Mouse (Mus musculus): ENCODE measurements around the gene Gm42715. TPM values are rescaled to one million over a fixed set of nuclear protein-coding genes. Genes with fewer than 3 reads are reported as not detected.
A peak's percentile ranks its signal among the peaks of the same experiment; 100 is the strongest.

Gm42715 gene
- polyA plus RNA-seq, 1 experiment from 2014 or later: 6.4 TPM

DNA sequence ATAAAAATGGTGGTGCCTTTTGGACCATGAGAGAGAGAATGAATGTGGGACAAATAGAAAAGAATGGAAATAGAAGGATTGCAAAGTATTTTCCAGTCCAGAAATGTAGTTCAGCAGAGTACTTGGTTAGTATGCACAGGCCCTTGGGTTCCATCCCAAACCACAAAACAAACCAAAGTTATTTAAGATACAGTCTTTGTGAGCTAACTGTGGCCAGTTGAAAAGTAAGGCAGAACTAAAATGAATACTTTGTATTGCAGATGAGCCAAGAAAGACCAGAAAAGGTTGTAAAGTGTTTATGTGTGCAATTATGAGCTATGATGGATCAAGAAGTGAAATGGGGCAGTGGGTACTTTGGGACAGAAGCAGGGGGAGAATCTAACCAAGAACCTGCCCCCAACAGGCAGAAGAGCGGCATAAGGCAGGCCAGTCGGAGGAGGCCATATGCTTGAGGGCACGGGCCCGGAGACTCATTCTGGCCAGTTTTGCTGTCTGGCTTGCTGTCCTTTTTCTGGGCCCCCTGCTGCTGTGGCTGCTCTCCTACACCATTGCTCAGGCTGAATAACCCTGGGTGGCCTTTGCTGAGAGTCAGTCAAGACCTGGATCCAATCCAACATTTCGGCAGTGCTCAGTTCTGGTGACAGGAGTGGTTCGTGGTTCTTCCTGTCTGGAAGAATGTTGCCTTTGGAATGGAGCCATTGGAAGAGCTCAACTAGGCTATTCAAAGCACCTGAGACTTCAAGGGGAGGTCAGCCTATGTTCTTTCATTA lies 45.2 kb downstream of the Gm42715 start:
- Histone ChIP-seq H3K4me3 (ENCODE audit: low read depth, low read length) (no peak overlapping the region), H3K9me3 (ENCODE audit: control insufficient read depth, low read length) (no peaks in the 10 kb centered on the region), H3K27ac (replicated peaks) (no peak overlapping the region), H3K27me3 (ENCODE audit: control insufficient read depth, insufficient read depth, low read length) (no peaks in the 10 kb centered on the region), H3K4me2 (replicated peaks; ENCODE audit: low read depth) (no peak overlapping the region), H3K9ac (ENCODE audit: low read length) (no peak overlapping the region), H3K4me1 (replicated peaks; ENCODE audit: control insufficient read depth, insufficient read depth) (no peaks in the 10 kb centered on the region), H3K36me3 (ENCODE audit: control insufficient read depth, insufficient read depth, low read length) (peaks cover 14% of the 10 kb centered on the region)
- WGBS: 69% methylated on average over 6 of the region's 6 CpGs
- no peak for DNase-seq (ENCODE audit: low spot score)
- ATAC-seq (ENCODE audit: low FRiP score, low TSS enrichment): no peak
- TF ChIP-seq EP300 (optimal IDR thresholded peaks at IDR 0.05) (no peak), CTCF (IDR thresholded peaks at IDR 0.05; ENCODE audit: low read depth) (no peak)

DNA sequence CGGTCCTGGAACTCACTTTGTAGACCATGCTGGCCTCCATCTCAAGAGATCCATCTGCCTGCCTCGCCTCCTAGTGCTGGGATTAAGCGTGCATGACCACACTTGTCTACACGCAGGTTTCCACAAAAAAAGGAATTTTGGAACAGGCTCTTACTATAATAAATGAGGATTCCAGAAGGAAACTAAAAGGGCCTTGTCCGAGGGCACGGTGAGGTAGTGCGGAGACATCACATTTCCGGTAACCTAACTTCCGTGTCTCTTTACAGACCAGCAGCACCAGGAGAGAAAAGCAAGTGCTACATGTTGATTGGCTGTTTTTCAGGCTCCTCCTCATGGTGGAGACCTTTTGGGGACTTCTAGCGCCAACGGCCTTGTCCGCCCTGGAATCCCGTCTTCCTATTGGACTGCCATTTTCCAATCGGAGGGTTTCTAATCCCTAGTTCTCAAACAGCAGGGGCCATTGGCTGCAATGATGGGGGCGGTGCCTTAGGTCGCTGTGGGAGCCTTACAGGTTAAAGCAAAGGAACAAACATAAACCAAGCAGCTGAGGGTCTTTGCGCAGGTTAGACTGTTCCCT lies 53.6 kb downstream of the Gm42715 start, which contains the start of gene Phkg2:
Gene Phkg2 (plus strand): TSS at position 446 of the 577 bp plus-strand sequence.
- TF ChIP-seq CTCF (IDR thresholded peaks at IDR 0.05; ENCODE audit: low read depth): 0 out of 2 replicates have a peak, but pooled peaks have one; percentile 3
- TF ChIP-seq EP300 (optimal IDR thresholded peaks at IDR 0.05): no peak
- Histone ChIP-seq H3K4me3 (ENCODE audit: low read depth, low read length) (peak within 1 kb of the TSS; percentile 71), H3K36me3 (ENCODE audit: control insufficient read depth, insufficient read depth, low read length) (peaks cover 4% of the 10 kb centered on the region; the same call in 1 of the 2 replicates), H3K4me1 (replicated peaks; ENCODE audit: control insufficient read depth, insufficient read depth) (no peaks in the 10 kb centered on the region), H3K9ac (ENCODE audit: low read length) (peak within 1 kb of the TSS; percentile 78), H3K27me3 (ENCODE audit: control insufficient read depth, insufficient read depth, low read length) (no peaks in the 10 kb centered on the region), H3K4me2 (replicated peaks; ENCODE audit: low read depth) (peak within 1 kb of the TSS; percentile 95), H3K9me3 (ENCODE audit: control insufficient read depth, low read length) (no peaks in the 10 kb centered on the region), H3K27ac (replicated peaks) (peak within 1 kb of the TSS; percentile 71)
- WGBS: under 1% methylated on average over 17 of the region's 17 CpGs
- ATAC-seq (ENCODE audit: low FRiP score, low TSS enrichment) (peak; percentile 99), DNase-seq (ENCODE audit: low spot score) (peak; percentile 92)

DNA sequence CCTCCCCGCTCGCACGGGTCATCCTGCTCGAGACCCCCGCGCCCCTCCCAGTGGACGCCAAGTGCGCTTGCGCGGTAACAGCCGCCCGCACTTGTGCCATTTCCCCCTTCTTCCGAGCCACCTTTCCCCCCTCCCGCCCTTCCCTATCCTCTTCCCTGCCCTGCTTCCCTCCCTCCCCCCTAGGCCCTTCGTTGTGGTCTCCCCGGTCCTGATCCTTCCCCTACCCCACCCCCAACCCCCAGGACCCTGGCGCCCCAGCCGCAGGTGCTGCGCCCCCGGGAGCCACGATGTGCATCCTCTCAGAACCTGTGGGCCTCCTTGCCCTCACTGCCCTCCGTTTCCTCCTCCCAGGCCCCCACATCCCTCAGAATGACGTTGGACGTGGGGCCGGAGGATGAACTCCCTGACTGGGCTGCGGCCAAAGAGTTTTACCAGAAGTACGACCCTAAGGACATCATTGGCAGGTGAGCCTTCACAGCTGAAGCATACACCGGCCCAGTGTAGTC lies 54.2 kb downstream of the Gm42715 start:
- ATAC-seq (ENCODE audit: low FRiP score, low TSS enrichment) (peak; percentile 24), DNase-seq (ENCODE audit: low spot score) (no peak)
- 1% methylated on average over 25 of the region's 28 CpGs for WGBS

DNA sequence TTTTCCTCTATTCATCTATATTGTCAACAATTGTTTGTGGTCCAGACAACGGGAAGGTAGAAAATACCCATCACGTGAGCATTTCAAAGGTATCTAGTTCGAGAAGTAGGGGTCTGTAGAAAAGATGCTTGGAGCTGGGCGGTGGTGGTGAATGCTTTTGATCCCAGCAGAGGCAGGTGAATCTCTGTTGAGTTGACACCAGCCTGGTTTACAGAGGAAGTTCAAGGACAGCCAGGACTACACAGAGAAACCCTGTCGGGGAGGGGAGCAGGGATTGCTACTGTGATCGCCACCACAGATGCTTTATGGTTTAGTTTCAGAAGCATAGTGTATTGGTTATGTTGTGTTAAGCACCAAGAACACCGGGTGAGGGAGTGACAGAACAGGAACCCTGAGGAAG lies 54.7 kb downstream of the Gm42715 start:
- H3K9ac ChIP-seq (ENCODE audit: low read length): peak overlapping the region; percentile 78
- WGBS: 10% methylated on average over 7 of the region's 7 CpGs
- H3K4me1 ChIP-seq (replicated peaks; ENCODE audit: control insufficient read depth, insufficient read depth): no peaks in the 10 kb centered on the region
- no peaks in the 10 kb centered on the region for H3K9me3 ChIP-seq (ENCODE audit: control insufficient read depth, low read length)
- H3K27ac ChIP-seq (replicated peaks): no peak overlapping the region
- peak overlapping the region; percentile 95 for H3K4me2 ChIP-seq (replicated peaks; ENCODE audit: low read depth)
- ATAC-seq (ENCODE audit: low FRiP score, low TSS enrichment) (no peak), DNase-seq (ENCODE audit: low spot score) (no peak)
- no peaks in the 10 kb centered on the region for H3K27me3 ChIP-seq (ENCODE audit: control insufficient read depth, insufficient read depth, low read length)
- peak overlapping the region; percentile 71 for H3K4me3 ChIP-seq (ENCODE audit: low read depth, low read length)
- no peak for TF ChIP-seq CTCF (IDR thresholded peaks at IDR 0.05; ENCODE audit: low read depth)
- no peak for TF ChIP-seq EP300 (optimal IDR thresholded peaks at IDR 0.05)
- H3K36me3 ChIP-seq (ENCODE audit: control insufficient read depth, insufficient read depth, low read length): peaks cover 5% of the 10 kb centered on the region; the same call in 1 of the 2 replicates

More for the DNA sequence above, 54.2 kb downstream of the Gm42715 start:
- H3K9me3 ChIP-seq (ENCODE audit: control insufficient read depth, low read length): no peaks in the 10 kb centered on the region
- H3K9ac ChIP-seq (ENCODE audit: low read length): peak overlapping the region; percentile 78
- peak overlapping the region; percentile 71 for H3K27ac ChIP-seq (replicated peaks)
- no peaks in the 10 kb centered on the region for H3K4me1 ChIP-seq (replicated peaks; ENCODE audit: control insufficient read depth, insufficient read depth)
- TF ChIP-seq EP300 (optimal IDR thresholded peaks at IDR 0.05) (no peak), CTCF (IDR thresholded peaks at IDR 0.05; ENCODE audit: low read depth) (no peak)
- H3K4me3 ChIP-seq (ENCODE audit: low read depth, low read length): peak overlapping the region; percentile 71
- H3K4me2 ChIP-seq (replicated peaks; ENCODE audit: low read depth): peak overlapping the region; percentile 95
- peaks cover 5% of the 10 kb centered on the region; the same call in 1 of the 2 replicates for H3K36me3 ChIP-seq (ENCODE audit: control insufficient read depth, insufficient read depth, low read length)
- H3K27me3 ChIP-seq (ENCODE audit: control insufficient read depth, insufficient read depth, low read length): no peaks in the 10 kb centered on the region

DNA sequence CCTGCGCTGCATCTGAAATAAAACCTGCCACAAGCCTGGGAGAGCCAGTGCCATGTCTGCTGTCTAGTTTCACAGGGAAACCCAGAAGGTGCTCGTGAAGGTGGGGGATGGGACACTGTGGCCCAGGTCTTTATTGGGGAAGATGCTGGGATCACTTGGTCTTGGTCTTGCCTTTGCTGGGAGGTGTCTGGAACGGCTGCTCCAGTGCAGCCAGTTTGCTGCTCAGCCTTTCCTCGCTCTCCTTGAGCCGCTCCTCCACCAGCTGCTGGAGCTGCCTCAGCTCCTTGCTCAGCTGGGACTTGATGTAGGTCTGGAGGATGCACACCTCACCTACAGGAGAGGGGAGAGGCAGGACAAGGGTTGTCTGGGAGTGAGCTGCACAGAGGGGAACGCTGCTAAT lies 63.9 kb downstream of the Gm42715 start:
- H3K9ac ChIP-seq (ENCODE audit: low read length): no peak overlapping the region
- H3K27me3 ChIP-seq (ENCODE audit: control insufficient read depth, insufficient read depth, low read length): no peaks in the 10 kb centered on the region
- H3K27ac ChIP-seq (replicated peaks): no peak overlapping the region
- no peak overlapping the region for H3K4me3 ChIP-seq (ENCODE audit: low read depth, low read length)
- 92% methylated on average over 6 of the region's 6 CpGs for WGBS
- ATAC-seq (ENCODE audit: low FRiP score, low TSS enrichment): no peak
- no peak for DNase-seq (ENCODE audit: low spot score)
- TF ChIP-seq CTCF (IDR thresholded peaks at IDR 0.05; ENCODE audit: low read depth): no peak
- no peak for TF ChIP-seq EP300 (optimal IDR thresholded peaks at IDR 0.05)
- H3K4me2 ChIP-seq (replicated peaks; ENCODE audit: low read depth): no peak overlapping the region
- H3K36me3 ChIP-seq (ENCODE audit: control insufficient read depth, insufficient read depth, low read length): peaks cover 20% of the 10 kb centered on the region
- H3K9me3 ChIP-seq (ENCODE audit: control insufficient read depth, low read length): no peaks in the 10 kb centered on the region
- H3K4me1 ChIP-seq (replicated peaks; ENCODE audit: control insufficient read depth, insufficient read depth): no peaks in the 10 kb centered on the region

Measured in stomach, postnatal 0 days (tissue).